Mouse (Mus musculus): ENCODE results near the gene Gpbp1l1.

Gene Gpbp1l1

GRCm38 (mm10) chr4:116635197-116635596, 77.7 kb downstream of the Gpbp1l1 start:
- DNase-seq (ENCODE audit: low read depth, low spot score) = no peak

GRCm38 (mm10) chr4:116638821-116639220, 81.4 kb downstream of the Gpbp1l1 start:
- DNase-seq (ENCODE audit: low read depth, low spot score) = no peak

GRCm38 (mm10) chr4:116642071-116642470, 84.6 kb downstream of the Gpbp1l1 start:
- no peak for DNase-seq (ENCODE audit: low read depth, low spot score)
